8 mouse cellular contexts compared by ENCODE assay signal in the genomic region with DNA sequence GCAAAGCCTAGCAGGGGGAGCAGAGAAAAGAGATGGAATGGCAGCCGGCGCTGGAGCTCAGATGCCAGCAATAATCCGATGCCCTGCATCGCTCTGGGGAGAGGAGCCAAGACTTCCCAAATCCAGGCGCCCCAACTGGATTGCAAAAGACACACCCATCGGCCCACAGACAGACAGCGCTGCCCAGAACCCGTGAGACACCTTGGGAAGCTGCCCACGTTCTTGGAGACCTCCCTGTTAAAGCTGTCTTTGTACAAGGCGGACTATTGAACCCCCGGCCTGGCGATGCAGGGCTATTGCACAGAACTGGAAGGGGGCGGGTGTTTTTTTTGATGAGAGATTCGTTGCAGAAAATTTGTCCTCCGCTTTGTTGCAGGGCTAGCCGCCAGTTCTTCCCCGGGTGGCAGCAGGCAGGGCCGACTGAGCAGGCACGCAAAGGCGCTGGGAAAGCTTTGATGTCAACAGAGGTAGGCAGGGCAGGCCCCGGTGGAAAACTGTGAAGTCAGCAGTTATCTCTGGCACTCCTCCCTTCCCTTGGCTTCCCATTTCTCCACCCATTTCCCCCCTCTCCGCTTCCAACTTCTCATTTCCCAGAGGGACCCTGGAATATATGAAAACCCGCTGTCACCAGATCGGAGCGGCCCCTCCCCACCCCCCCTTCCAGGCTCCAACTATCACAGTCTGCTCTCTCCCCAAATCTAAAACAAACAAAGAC. TPM values are rescaled to one million over a fixed set of nuclear protein-coding genes. Genes with fewer than 3 reads are reported as not detected.
A peak's percentile ranks its signal among the peaks of the same experiment; 100 is the strongest.
DNase-seq lines count a peak whose midpoint lies in the region; ATAC-seq lines count a peak whose summit lies in the region.

No protein-coding gene starts in this region.

- DNase-seq in NIH3T3 (ENCODE audit: low read depth) = peak; percentile 30
- DNase-seq in cerebellum, postnatal 10 days = peak; percentile 53 to 65
- DNase-seq in gastrocnemius, adult 18-20 months (ENCODE audit: low spot score) = peak; percentile 40
- peak; percentile 57 to 62 for DNase-seq in layer of hippocampus, postnatal 36 days
- DNase-seq in lung, postnatal 14 days = peak; percentile 52
- DNase-seq in right cerebral cortex, adult 2 months (ENCODE audit: low spot score in 2 of 2) = peak; percentile 31 to 39

- 0 out of 2 replicates have a peak, but pooled peaks cover 4% of the 10 kb centered on the region for H3K27me3 ChIP-seq in hindbrain, embryonic 13.5 days

- WGBS in hindbrain, embryonic 13.5 days = 12% methylated on average over 25 of the region's 25 CpGs

- H3K4me1 ChIP-seq in hindbrain, embryonic 13.5 days (replicated peaks) = peaks cover 12% of the 10 kb centered on the region

- peak overlapping the region; percentile 30 for H3K4me3 ChIP-seq in hindbrain, embryonic 13.5 days

- 0 out of 2 replicates have a peak, but pooled peaks have one; percentile 28 for ATAC-seq in hindbrain, embryonic 13.5 days (ENCODE audit: low FRiP score)
- no peak for ATAC-seq in erythroid progenitor cell, adult 5-6 weeks (replicated peaks; ENCODE audit: low FRiP score, poor library complexity, severe bottlenecking)

- no peaks in the 10 kb centered on the region for H3K9me3 ChIP-seq in hindbrain, embryonic 13.5 days

- peak overlapping the region; percentile 55 for H3K4me2 ChIP-seq in hindbrain, embryonic 13.5 days

- no peaks in the 10 kb centered on the region for H3K36me3 ChIP-seq in hindbrain, embryonic 13.5 days

- peak overlapping the region; percentile 62 for H3K9ac ChIP-seq in hindbrain, embryonic 13.5 days

- peak overlapping the region; percentile 20; the same call in 1 of the 2 replicates for H3K27ac ChIP-seq in hindbrain, embryonic 13.5 days

RNA-seq across cellular contexts. Expression of gene Eml4, which starts 28.0 kb away (rescaled TPM):
- total RNA-seq in gastrocnemius, adult 18-20 months (2021) = 1 to 10 TPM; 1.8 to 2.1 TPM
- 32.3 and 32.5 TPM in 2 replicates for polyA plus RNA-seq in hindbrain, embryonic 13.5 days (2015; fragmentation: Nextera tagmentation; extraction: Ambion mirVana)
- 10 to 100 TPM; 25.8 to 27.0 TPM for total RNA-seq in layer of hippocampus, postnatal 36 days (2021)
- total RNA-seq in erythroid progenitor cell, adult 5-6 weeks (2015; ENCODE audit: low replicate concordance) = 3.2 and 7.5 TPM in 2 replicates
- total RNA-seq in erythroid progenitor cell, adult 5-6 weeks (2017; ENCODE audit: low replicate concordance) = 4.4 and 8.7 TPM in 2 replicates
